ENCODE assay signal across 1 mouse cellular context in genomic region chr7:115216838-115217237, GRCm38 (mm10).
A peak's percentile ranks its signal among the peaks of the same experiment; 100 is the strongest.
TF ChIP-seq lines count a peak whose summit lies in the region.

No protein-coding gene starts in this region.

TF ChIP-seq in CH12.LX, 34 proteins besides CTCF, POLR2A, EP300 and RAD21 (continued from another document):
- TF ChIP-seq E2F4 (IDR thresholded peaks at IDR 0.05; ENCODE audit: insufficient replicate concordance, low read depth, low read length) (no peak), USF2 (conservative IDR thresholded peaks at IDR 0.05; ENCODE audit: low read depth, low read length) (no peak), NRF1 (IDR thresholded peaks at IDR 0.05; ENCODE audit: low read depth, low read length) (0 out of 2 replicates have a peak, but pooled peaks have one; percentile 15), USF1 (IDR thresholded peaks at IDR 0.05; ENCODE audit: low read depth, low read length) (no peak), ELF1 (IDR thresholded peaks at IDR 0.05; ENCODE audit: low read depth, low read length) (no peak), MAX (IDR thresholded peaks at IDR 0.05; ENCODE audit: low read length) (no peak), KAT2A (IDR thresholded peaks at IDR 0.05; ENCODE audit: insufficient replicate concordance, low read length) (no peak), BHLHE40 (IDR thresholded peaks at IDR 0.05; ENCODE audit: low read depth, low read length) (no peak), HCFC1 (IDR thresholded peaks at IDR 0.05; ENCODE audit: low read depth, low read length) (0 out of 2 replicates have a peak, but pooled peaks have one; percentile 12), POLR2AphosphoS2 (IDR thresholded peaks at IDR 0.05; ENCODE audit: low read depth, low read length) (no peak), IRF4 (IDR thresholded peaks at IDR 0.05; ENCODE audit: low read depth, low read length) (peak; percentile 63; the same call in 1 of the 2 replicates), MYC (IDR thresholded peaks at IDR 0.05; ENCODE audit: low read depth, low read length) (no peak), UBTF (IDR thresholded peaks at IDR 0.05; ENCODE audit: low read depth, low read length) (no peak), TBP (conservative IDR thresholded peaks at IDR 0.05; ENCODE audit: low read depth, low read length) (no peak), ZC3H11A (IDR thresholded peaks at IDR 0.05; ENCODE audit: low read depth, low read length) (no peak), ZMIZ1 (IDR thresholded peaks at IDR 0.05; ENCODE audit: low read depth, low read length) (no peak), SMC3 (IDR thresholded peaks at IDR 0.05; ENCODE audit: low read depth, low read length) (peak; percentile 63), CHD1 (IDR thresholded peaks at IDR 0.05; ENCODE audit: low read depth, low read length) (no peak), PAX5 (IDR thresholded peaks at IDR 0.05; ENCODE audit: low read length) (no peak), SIN3A (IDR thresholded peaks at IDR 0.05; ENCODE audit: low read length) (no peak), TCF12 (IDR thresholded peaks at IDR 0.05; ENCODE audit: low read depth, low read length) (no peak), ZNF384 (IDR thresholded peaks at IDR 0.05; ENCODE audit: low read depth, low read length) (no peak), ZKSCAN1 (IDR thresholded peaks at IDR 0.05; ENCODE audit: borderline replicate concordance, low read depth, low read length) (no peak)
TF ChIP-seq in CH12.LX: peak in this region for 5.
